ENCODE assay signal across 20 mouse cellular contexts in genomic region chr17:54701346-54702108, GRCm38 (mm10).
DNase-seq lines count a peak whose midpoint lies in the region; ATAC-seq lines count a peak whose summit lies in the region.
"Had no signal": no experiment of that assay in that cellular context is flagged by ENCODE, and none has a peak within 500 bp of the region (broad histone marks: within the 10 kb centered on the region; RNA-seq: fewer than 3 reads in every experiment).

No protein-coding gene starts in this region.

- no peaks in the 10 kb centered on the region for H3K36me3 ChIP-seq in forebrain, embryonic 14.5 days (ENCODE audit: control insufficient read depth, insufficient read depth, low read length)
- H3K36me3 ChIP-seq in forebrain, embryonic 10.5 days (replicated peaks) = no peaks in the 10 kb centered on the region
- H3K36me3 ChIP-seq in hindbrain, embryonic 14.5 days (replicated peaks; ENCODE audit: control insufficient read depth, insufficient read depth) = no peaks in the 10 kb centered on the region
- H3K36me3 ChIP-seq in hindbrain, embryonic 10.5 days = no peaks in the 10 kb centered on the region
- no peaks in the 10 kb centered on the region for H3K36me3 ChIP-seq in forebrain, embryonic 16.5 days (ENCODE audit: control insufficient read depth, insufficient read depth)
- no peaks in the 10 kb centered on the region for H3K36me3 ChIP-seq in midbrain, embryonic 14.5 days (ENCODE audit: control insufficient read depth, insufficient read depth, low read length)
- H3K36me3 ChIP-seq in kidney, embryonic 16.5 days (ENCODE audit: insufficient read depth, low read length) = no peaks in the 10 kb centered on the region
- H3K36me3 ChIP-seq: embryonic facial prominence, embryonic 10.5 days; heart, embryonic 10.5 days had no signal

- no peak overlapping the region for H3K4me3 ChIP-seq in forebrain, embryonic 14.5 days (ENCODE audit: low read depth, low read length)
- no peak overlapping the region for H3K4me3 ChIP-seq in forebrain, embryonic 10.5 days
- H3K4me3 ChIP-seq in hindbrain, embryonic 14.5 days (replicated peaks; ENCODE audit: low read length) = no peak overlapping the region
- H3K4me3 ChIP-seq in hindbrain, embryonic 10.5 days = no peak overlapping the region
- H3K4me3 ChIP-seq in forebrain, embryonic 16.5 days (replicated peaks; ENCODE audit: low read length) = no peak overlapping the region
- H3K4me3 ChIP-seq in midbrain, embryonic 14.5 days (replicated peaks; ENCODE audit: low read depth, low read length) = no peak overlapping the region
- no peak overlapping the region for H3K4me3 ChIP-seq in kidney, embryonic 16.5 days (ENCODE audit: low read length)
- H3K4me3 ChIP-seq: embryonic facial prominence, embryonic 10.5 days; gastrocnemius, adult 2 months; heart, embryonic 10.5 days had no signal

- no peaks in the 10 kb centered on the region for H3K27me3 ChIP-seq in forebrain, embryonic 14.5 days (replicated peaks; ENCODE audit: control insufficient read depth, insufficient read depth, low read length)
- H3K27me3 ChIP-seq in forebrain, embryonic 10.5 days (ENCODE audit: poor library complexity, severe bottlenecking) = no peaks in the 10 kb centered on the region
- H3K27me3 ChIP-seq in hindbrain, embryonic 14.5 days (ENCODE audit: control insufficient read depth, insufficient read depth, low read length) = no peaks in the 10 kb centered on the region
- no peaks in the 10 kb centered on the region for H3K27me3 ChIP-seq in hindbrain, embryonic 10.5 days (ENCODE audit: insufficient read depth, poor library complexity, severe bottlenecking)
- no peaks in the 10 kb centered on the region for H3K27me3 ChIP-seq in forebrain, embryonic 16.5 days (replicated peaks; ENCODE audit: control insufficient read depth, insufficient read depth, low read length)
- H3K27me3 ChIP-seq in midbrain, embryonic 14.5 days (ENCODE audit: control insufficient read depth, insufficient read depth, low read length) = no peaks in the 10 kb centered on the region
- H3K27me3 ChIP-seq in kidney, embryonic 16.5 days (ENCODE audit: insufficient read depth, low read length) = no peaks in the 10 kb centered on the region

- 35% methylated on average over 6 of the region's 6 CpGs for WGBS in forebrain, embryonic 14.5 days
- WGBS in forebrain, embryonic 10.5 days = 82% methylated on average over 6 of the region's 6 CpGs
- WGBS in hindbrain, embryonic 14.5 days = 27% methylated on average over 6 of the region's 6 CpGs
- WGBS in hindbrain, embryonic 10.5 days = 58% methylated on average over 6 of the region's 6 CpGs
- WGBS in forebrain, embryonic 16.5 days = 29% methylated on average over 6 of the region's 6 CpGs
- WGBS in midbrain, embryonic 14.5 days = 14% methylated on average over 6 of the region's 6 CpGs
- 78% methylated on average over 6 of the region's 6 CpGs for WGBS in kidney, embryonic 16.5 days

- peak; percentile 23 for DNase-seq in forebrain, embryonic 14.5 days (ENCODE audit: low spot score)
- DNase-seq in forebrain, embryonic 10.5 days (ENCODE audit: extremely low spot score, low spot score) = no peak
- DNase-seq in hindbrain, embryonic 14.5 days (ENCODE audit: low spot score) = no peak
- no peak for DNase-seq in hindbrain, embryonic 10.5 days (ENCODE audit: low spot score)
- peak; percentile 58 for DNase-seq in midbrain, embryonic 14.5 days
- DNase-seq in kidney, postnatal 14 days = no peak
- DNase-seq: adrenal gland, postnatal 10 days; cerebellum, adult 18-20 months; cerebellum, adult 9-11 months; gastrocnemius, adult 2 months; gastrocnemius, postnatal 36 days; heart, adult 11 months; heart, postnatal 10 days; heart, postnatal 4 days; kidney, adult 2 months had no signal

- no peak overlapping the region for H3K27ac ChIP-seq in forebrain, embryonic 14.5 days (ENCODE audit: low read depth, low read length)
- no peak overlapping the region for H3K27ac ChIP-seq in forebrain, embryonic 10.5 days
- no peak overlapping the region for H3K27ac ChIP-seq in hindbrain, embryonic 14.5 days
- no peak overlapping the region for H3K27ac ChIP-seq in hindbrain, embryonic 10.5 days
- H3K27ac ChIP-seq in forebrain, embryonic 16.5 days (ENCODE audit: low read length) = no peak overlapping the region
- no peak overlapping the region for H3K27ac ChIP-seq in midbrain, embryonic 14.5 days (replicated peaks; ENCODE audit: low read depth, low read length)
- H3K27ac ChIP-seq in kidney, embryonic 16.5 days (ENCODE audit: low read length) = no peak overlapping the region
- H3K27ac ChIP-seq: embryonic facial prominence, embryonic 10.5 days; gastrocnemius, adult 2 months; heart, embryonic 10.5 days had no signal

- no peak overlapping the region for H3K9ac ChIP-seq in forebrain, embryonic 14.5 days (ENCODE audit: low read length)
- H3K9ac ChIP-seq in hindbrain, embryonic 14.5 days = no peak overlapping the region
- H3K9ac ChIP-seq in forebrain, embryonic 16.5 days (replicated peaks; ENCODE audit: low read depth, low read length) = no peak overlapping the region
- no peak overlapping the region for H3K9ac ChIP-seq in midbrain, embryonic 14.5 days (replicated peaks; ENCODE audit: low read length)
- no peak overlapping the region for H3K9ac ChIP-seq in kidney, embryonic 16.5 days (replicated peaks; ENCODE audit: low read length)

- no peak overlapping the region for H3K4me2 ChIP-seq in forebrain, embryonic 14.5 days (ENCODE audit: low read length)
- H3K4me2 ChIP-seq in hindbrain, embryonic 14.5 days (replicated peaks) = no peak overlapping the region
- peak overlapping the region; percentile 26 for H3K4me2 ChIP-seq in forebrain, embryonic 16.5 days (ENCODE audit: low read length)
- peak overlapping the region; percentile 1; the same call in 1 of the 2 replicates for H3K4me2 ChIP-seq in midbrain, embryonic 14.5 days (ENCODE audit: low read length)
- H3K4me2 ChIP-seq in kidney, embryonic 16.5 days (replicated peaks; ENCODE audit: low read depth, low read length) = no peak overlapping the region

- peak; percentile 42 for ATAC-seq in forebrain, embryonic 14.5 days
- peak; percentile 40; the same call in 1 of the 2 replicates for ATAC-seq in hindbrain, embryonic 14.5 days (ENCODE audit: low FRiP score)
- peak; percentile 65; the same call in 1 of the 2 replicates for ATAC-seq in forebrain, embryonic 16.5 days
- ATAC-seq in midbrain, embryonic 14.5 days (ENCODE audit: low FRiP score, low TSS enrichment) = peak; percentile 62; the same call in 1 of the 2 replicates
- no peak for ATAC-seq in kidney, embryonic 16.5 days (ENCODE audit: low FRiP score, low TSS enrichment)
- ATAC-seq: intestine, embryonic 16.5 days had no signal

- H3K4me1 ChIP-seq in forebrain, embryonic 14.5 days (ENCODE audit: control insufficient read depth, insufficient read depth, low read length) = no peaks in the 10 kb centered on the region
- no peaks in the 10 kb centered on the region for H3K4me1 ChIP-seq in forebrain, embryonic 10.5 days
- no peaks in the 10 kb centered on the region for H3K4me1 ChIP-seq in hindbrain, embryonic 14.5 days (replicated peaks; ENCODE audit: control insufficient read depth, insufficient read depth, low read length)
- H3K4me1 ChIP-seq in hindbrain, embryonic 10.5 days (replicated peaks) = peaks cover 3% of the 10 kb centered on the region; the same call in 1 of the 2 replicates
- H3K4me1 ChIP-seq in forebrain, embryonic 16.5 days (replicated peaks; ENCODE audit: control insufficient read depth, insufficient read depth, low read length) = 0 out of 2 replicates have a peak, but pooled peaks cover 3% of the 10 kb centered on the region
- H3K4me1 ChIP-seq in midbrain, embryonic 14.5 days (ENCODE audit: control insufficient read depth, insufficient read depth, low read length) = no peaks in the 10 kb centered on the region; the same call in 1 of the 2 replicates
- H3K4me1 ChIP-seq in kidney, embryonic 16.5 days (ENCODE audit: insufficient read depth, low read length) = no peaks in the 10 kb centered on the region
- H3K4me1 ChIP-seq: embryonic facial prominence, embryonic 10.5 days; heart, embryonic 10.5 days had no signal

- H3K9me3 ChIP-seq in forebrain, embryonic 14.5 days (replicated peaks; ENCODE audit: control insufficient read depth, low read length) = no peaks in the 10 kb centered on the region
- H3K9me3 ChIP-seq in forebrain, embryonic 10.5 days = no peaks in the 10 kb centered on the region
- no peaks in the 10 kb centered on the region for H3K9me3 ChIP-seq in hindbrain, embryonic 14.5 days (ENCODE audit: control insufficient read depth, low read length)
- H3K9me3 ChIP-seq in hindbrain, embryonic 10.5 days = no peaks in the 10 kb centered on the region
- H3K9me3 ChIP-seq in forebrain, embryonic 16.5 days (ENCODE audit: control insufficient read depth, low read length) = no peaks in the 10 kb centered on the region
- no peaks in the 10 kb centered on the region for H3K9me3 ChIP-seq in midbrain, embryonic 14.5 days (ENCODE audit: control insufficient read depth, low read length)
- H3K9me3 ChIP-seq in kidney, embryonic 16.5 days (ENCODE audit: low read length) = no peaks in the 10 kb centered on the region
- H3K9me3 ChIP-seq: embryonic facial prominence, embryonic 10.5 days; heart, embryonic 10.5 days had no signal

Comparison
In these comparisons a context has a peak if more than half of its experiments do, and no peak if none do; other contexts are left out.
1. DNase-seq: peak in forebrain, embryonic 14.5 days (single experiment) and midbrain, embryonic 14.5 days (single experiment); none in forebrain, embryonic 10.5 days (single experiment), hindbrain, embryonic 14.5 days (single experiment), hindbrain, embryonic 10.5 days (single experiment) and kidney, postnatal 14 days (single experiment).
2. H3K4me2 ChIP-seq: peak in forebrain, embryonic 16.5 days (single experiment) and midbrain, embryonic 14.5 days (single experiment); none in forebrain, embryonic 14.5 days (single experiment), hindbrain, embryonic 14.5 days (single experiment) and kidney, embryonic 16.5 days (single experiment).